Mouse (Mus musculus) layer of hippocampus, postnatal 25 days (tissue): Measurements from ENCODE around the gene Bcas3. TPM values are rescaled to one million over a fixed set of nuclear protein-coding genes. Genes with fewer than 3 reads are reported as not detected.
"Not testable (repeated sequence)": the region's sequence is repeated elsewhere in the genome, so short reads cannot be mapped to it uniquely, and the experiment has no call there.

Experiments
- DNase-seq, 2 experiments: peaks; one replicate each; pipeline ENCODE4 v3.0.0; 2022; ENCODE audit warnings: mixed read lengths in 2 of 2, low spot score in 1 of 2; ENCODE audit errors: extremely low spot score in 1 of 2
- total RNA-seq, 2 experiments: library from RNA; stranded (reverse); gene quantifications; 2 replicates each; pipeline ENCODE4 v1.2.3; 2021

The Bcas3 gene
- total RNA-seq, 2 experiments from 2014 or later = 67.5 to 68.6 TPM

DNA sequence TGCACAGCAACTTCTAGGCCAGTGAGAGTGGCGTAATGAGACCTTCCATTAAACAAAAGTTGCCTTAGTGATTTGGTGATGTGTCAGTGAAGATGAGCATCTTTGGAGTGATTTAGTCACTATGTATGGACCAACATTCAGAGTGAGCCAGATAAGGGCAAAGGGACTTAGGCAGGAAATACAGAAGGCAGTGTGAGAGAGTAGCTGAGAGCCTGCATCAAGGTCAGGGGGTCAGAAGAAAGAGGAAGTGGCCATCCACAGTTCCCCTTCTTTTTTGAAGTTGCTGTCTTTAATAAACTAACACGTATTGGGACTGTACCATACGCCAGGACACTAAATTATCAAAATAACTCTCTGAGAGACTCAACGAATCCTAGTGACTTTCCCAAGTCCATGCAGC, 344.5 kb downstream of the Bcas3 start:
- no peak for DNase-seq

DNA sequence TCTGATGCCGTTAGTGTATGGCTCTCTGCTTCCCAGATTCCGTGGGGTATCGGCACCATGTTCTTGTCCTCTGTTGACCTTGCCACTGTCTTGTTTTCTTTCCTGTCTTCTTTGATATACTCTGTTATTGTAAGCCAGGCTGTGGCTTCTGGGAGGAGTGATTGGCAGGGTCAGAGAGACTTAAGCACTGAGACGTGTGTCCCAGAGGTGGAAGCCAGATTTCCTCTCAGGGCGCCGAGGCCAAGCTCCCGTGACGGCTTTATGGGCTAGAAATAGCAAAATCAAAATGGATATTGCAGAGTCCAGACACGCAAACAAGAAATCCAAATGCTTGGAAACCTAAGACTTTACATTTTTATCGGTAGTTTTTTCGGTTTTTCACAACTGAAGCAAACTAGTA, 345.3 kb downstream of the Bcas3 start:
- no peak for DNase-seq

DNA sequence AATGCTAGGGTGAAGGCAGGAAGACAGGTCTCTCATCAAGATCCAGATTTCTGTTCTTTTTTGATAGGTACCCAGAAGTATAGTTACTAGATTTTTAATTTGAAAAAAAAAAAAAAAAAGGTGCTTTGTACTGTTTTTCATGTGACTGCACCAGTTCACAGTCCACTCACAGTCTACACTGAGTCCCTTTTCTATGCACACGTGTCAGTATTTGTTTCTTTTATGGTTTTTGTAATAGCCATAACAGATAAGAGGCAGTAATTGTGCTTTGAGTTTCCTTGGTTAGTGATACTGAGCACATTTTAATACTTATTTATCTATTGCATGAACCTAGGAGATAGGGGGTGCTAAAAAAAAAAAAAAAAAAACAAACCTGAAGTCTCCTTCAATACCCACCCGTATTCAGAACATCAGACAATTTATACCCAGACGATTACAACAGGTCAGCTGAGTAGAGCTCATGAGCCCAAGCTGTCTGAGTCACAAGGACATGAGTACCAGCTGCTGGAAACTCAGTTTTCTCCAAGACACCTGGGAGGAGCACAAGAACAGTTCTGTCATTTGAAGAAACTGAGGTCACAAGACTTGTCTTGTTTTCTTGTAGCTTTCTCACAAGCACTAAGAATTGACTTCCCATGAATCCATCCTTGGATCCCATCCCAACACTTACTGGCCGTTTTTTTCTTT, 351.2 kb downstream of the Bcas3 start:
- DNase-seq = no peak

DNA sequence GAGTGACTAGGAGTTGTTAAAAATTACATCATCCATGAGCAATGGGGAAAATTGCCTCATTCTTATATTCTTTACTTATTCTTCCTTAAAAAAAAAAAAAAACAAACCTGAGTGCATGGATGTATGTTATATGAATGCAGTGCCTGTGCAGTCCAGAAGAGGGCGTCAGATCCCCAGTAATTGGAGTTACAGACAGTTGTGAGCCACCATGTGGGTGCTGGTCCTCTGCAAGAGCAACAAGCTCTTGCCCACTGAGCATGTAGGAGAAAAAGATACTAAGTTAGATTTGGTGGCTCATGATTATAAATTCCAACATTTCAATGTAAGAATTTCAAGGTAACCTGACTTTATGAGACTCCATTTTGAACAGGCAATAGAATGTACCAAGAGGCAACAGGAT, 353.7 kb downstream of the Bcas3 start:
- DNase-seq = no peak

DNA sequence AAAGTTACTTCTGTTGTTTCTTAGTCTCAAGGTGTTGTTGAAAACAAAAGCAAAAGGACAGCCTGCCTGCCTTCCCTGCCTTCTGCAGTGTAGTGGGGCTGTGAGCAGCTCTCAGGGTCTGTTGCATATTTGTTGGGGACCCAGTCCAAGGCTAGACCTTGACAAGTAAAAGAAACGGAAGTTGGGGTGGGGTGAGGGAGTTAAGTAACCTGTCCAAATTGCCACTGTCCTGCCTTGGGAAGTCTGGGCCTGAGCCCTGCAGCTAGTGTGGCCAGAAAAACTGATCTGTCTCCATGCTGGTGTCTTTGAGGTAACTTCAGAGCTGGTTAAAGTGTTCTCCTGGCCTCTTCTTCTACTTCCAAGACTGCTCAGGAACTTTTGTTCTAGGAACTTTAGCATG, 354.5 kb downstream of the Bcas3 start:
- DNase-seq = no peak

DNA sequence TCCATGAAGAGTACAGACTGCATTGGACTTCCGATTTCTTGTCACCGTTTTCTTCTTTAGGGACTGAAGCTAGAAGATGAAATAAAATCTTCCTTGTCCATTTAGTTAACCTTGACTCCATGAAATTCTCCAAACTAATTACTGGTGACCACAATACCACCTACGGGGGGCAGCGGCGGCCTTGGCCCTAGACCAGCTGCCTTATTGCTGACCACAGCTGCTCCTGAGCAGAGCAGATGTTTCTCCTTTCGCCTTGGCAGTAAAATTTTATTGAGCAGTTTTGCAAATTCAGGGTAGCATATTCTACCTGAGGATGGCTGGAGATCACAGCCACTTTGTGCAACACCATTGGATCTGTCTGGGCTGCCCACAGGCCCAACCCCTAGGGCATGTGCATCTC, 356.2 kb downstream of the Bcas3 start:
- DNase-seq = no peak

DNA sequence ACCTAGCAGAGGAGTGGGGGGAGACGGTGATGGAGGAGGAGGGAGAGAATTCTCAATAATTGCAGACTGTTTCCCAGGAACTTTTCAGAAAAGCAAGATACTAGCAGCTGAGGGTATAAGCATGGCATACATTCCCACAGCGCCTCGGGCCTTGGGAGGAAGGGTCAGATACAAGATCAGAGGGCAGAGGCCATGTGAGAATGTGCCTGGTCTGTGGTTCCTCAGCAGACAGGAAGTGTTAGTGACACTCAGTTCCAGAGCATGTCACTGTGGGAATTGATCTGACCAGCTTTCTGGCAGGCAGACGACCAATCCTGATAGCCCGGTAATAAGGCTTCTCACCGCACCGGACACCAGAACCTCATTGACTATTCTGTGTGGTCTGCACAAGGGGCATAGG, 357.2 kb downstream of the Bcas3 start:
- DNase-seq = no peak

DNA sequence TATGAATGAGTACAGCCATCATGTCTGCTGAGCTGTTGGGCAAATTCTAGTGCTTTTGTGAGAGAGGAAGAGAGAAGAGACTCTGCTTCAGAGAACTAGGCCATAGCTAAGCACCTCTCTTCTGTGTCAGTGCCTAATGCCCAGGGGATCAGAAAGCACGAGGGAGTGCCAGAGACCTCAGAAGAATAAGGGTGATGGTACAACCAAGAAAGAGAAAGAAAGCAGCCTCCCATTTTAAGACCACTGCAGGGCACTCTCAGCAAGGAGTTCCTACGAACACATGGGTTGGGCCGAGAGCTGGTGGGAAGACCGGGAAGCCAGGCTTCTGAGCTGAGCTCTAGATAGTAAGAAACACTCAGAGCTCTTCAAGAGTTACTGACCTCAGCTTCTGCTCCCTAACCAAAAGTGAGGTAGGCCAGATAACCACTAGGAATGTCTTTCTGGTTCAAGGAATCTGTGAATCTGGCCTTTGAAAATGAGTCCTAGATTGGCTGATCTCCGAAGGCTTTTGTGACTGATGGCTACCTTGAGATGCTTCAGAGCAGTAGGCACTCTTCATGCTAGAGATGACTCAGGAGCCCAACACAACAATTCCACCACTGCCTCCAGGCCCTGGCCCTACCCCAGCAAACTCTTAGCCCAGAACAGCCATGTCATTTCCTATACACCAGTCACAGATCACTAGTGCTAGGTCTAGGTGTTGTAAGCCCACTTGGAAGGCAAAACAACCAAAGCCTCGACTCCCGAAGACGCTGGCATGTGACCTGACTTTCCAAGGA, 359.2 kb downstream of the Bcas3 start:
- DNase-seq = no peak

DNA sequence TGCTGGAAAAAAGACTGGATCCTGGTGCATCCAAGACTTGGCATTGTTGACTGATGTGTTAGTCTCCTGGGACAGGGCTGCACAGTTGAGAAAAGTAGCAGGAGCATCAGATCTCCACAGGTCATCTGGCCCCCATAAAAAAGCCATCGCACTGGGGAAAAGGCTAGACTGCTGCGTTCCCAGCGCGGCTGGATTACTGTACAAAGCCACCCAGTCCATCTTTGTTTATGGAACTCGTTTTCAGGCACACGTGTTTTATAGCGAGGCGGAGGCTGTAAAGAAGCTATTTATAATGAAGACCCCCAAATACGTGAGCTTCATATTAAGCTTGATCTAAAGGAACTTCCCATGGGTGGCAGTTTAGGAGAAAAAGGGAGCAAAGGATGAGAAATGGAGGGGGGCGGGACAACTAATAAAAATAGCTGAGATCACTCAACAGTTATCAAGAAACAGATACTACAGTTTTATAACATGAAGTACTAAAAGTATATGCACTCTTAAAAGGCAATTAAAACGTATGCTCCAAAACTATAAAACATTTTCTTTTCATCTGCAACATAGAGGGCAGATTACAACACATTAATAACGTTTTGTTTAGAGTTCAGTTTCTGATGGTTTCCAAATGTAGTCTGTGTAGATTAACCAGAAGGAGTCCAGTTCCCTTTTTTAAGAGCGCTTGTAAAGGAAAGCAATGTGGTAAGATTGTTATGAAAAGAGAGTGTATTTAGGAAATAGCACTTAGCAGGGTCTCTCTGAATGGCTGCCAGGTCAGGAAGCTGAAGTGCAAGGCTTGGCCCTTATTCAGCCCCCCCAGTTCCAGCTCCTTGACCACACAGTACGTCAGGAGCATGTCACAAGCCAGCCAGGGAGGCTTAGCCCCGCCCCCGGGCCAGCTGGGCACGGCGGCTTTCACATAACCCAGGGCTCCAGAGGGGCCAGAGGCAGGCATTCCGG, 360.2 kb downstream of the Bcas3 start:
- DNase-seq = no peak

DNA sequence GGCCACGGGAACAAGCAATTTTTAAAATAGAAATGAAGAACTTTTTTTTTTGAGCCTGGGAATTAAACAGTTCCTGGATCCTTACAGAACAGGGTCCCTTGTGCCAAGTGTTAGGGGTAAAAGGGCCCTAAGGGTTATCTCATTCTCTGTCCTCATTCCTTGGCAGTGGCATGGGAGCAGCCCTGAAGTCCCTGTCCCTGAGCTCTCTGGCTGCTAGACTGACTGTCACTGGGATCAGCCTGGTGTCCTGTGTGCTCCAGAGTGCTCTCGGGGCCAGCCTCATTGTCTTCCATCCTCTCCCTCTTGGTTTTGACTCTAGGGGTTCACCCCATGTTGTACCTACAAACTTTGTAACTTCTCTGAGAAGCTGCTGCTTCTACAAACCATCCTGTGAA, 360.8 kb downstream of the Bcas3 start:
- DNase-seq = no peak

DNA sequence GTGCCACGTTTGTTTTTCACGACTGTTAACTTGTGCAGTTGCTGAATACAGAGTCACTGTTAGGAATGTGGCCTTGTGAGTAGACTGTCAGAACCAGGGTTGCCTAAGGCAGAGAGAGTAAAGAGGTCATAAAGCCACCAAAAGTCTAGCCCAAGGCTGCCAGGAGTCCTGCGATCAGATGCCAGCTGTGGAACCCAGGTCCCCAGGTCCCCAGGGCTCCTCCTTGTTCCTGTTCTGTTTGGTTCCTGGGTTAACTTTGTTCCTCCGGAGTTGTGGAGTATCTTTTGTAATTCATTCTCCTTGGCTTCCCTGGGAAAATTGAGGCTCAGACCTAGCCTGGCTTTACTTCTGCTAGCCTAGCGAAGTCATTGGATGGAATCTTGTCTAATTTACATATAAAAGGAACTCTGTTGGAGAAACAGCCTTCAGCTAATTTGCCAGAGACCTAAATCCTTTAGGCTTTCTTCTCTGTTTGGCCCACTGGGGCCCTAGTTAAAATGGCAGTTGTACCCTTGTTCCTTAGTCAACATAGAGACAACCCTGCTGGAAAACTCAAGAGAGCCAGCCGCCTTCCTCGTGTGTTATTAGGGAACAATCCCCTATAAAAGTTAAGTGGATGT, 361.5 kb downstream of the Bcas3 start:
- DNase-seq = no peak

DNA sequence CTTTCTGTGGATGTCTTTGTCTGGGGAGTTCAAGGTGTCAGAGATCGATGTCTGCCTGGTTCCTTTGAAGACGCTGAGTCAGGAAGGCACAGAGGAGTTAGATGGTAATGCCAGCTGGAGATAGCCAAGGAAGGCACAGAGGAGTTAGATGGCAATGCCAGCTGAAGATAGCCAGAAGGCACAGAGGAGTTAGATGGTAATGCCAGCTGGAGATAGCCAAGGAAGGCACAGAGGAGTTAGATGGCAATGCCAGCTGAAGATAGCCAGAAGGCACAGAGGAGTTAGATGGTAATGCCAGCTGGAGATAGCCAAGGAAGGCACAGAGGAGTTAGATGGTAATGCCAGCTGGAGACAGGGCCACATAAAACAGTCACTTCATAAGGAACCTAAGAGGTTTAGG, 363.8 kb downstream of the Bcas3 start:
- DNase-seq = not testable (repeated sequence)

DNA sequence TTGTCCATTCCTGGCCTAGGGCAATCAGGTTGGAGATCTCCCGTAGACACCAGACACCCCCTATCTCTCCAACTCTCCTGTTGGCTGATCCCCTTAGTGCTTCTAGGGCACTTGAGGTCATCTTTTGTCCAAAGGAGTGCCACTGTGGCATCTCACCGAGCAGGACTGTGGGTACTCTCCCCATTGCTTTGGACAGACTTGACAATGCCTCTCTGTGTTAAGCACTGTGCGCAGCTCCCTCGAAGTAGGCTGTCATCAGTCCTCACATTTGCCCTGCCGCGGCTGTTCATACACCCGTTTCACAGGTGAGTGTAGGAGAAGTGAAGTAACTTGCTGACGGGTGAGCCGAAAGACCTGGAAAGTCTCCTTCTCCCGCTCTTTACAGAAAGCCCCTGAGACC, 366.1 kb downstream of the Bcas3 start:
- DNase-seq = no peak

DNA sequence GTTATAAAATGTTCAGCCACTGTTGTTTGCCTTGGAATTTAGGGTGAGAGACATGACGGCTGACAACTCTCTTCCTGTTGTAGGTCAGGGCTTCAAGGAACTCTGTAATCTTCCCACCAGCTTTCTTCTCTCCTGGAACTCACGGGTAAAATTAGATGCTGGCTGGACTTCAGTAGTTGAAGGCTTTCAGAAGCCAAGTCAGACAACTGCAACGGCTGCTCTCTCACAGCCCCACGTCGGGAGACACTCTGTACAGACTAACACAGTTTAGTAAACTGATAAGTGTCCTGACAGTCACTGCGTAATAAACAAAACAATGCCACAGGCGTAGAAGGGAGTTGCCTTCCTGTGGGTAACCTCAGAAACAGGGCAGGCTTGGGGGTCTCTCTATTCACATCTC, 366.8 kb downstream of the Bcas3 start:
- no peak for DNase-seq

DNA sequence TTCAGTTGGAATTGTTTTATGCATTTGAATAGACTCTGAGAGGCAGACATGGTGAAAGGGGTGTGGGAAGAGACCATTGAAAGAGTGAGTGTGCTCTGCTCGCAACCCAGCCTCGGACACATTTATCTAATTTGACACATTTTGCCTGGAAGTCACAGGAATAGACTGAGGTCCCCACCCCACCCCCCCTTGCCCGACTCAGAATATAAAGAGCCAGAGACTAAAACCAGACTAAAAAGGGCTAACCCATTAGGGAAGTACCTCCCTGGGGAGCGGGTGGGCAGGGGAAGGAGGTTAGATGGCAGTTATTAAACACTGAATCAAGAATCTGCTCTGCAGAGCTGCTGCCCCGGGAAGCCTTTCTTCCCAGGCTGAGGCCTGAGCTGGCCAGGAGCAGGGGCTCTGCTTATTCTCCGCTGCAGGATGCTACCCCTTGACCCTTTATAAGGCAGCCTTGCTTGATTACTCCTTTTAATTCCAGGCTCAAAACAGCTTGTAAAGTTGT, 367.4 kb downstream of the Bcas3 start:
- no peak for DNase-seq

DNA sequence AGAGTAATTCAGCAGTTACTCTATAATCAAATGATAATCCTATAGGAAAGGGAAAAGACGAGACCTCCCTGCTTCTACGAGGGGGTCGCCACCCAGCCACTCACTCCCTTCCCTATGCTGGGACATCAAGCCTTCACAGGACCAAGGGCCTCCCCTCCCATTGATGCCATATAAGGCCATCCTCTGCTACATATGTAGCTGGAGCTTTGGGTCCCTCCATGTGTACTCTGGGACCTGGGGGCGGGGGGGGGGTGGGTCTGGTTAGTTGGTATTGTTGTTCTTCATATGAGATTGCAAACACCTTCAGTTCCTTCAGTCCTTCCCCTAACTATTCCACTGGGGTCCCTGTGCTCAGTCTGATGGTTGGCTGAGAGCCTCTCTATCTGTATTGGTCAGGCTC, 369.0 kb downstream of the Bcas3 start:
- no peak for DNase-seq

DNA sequence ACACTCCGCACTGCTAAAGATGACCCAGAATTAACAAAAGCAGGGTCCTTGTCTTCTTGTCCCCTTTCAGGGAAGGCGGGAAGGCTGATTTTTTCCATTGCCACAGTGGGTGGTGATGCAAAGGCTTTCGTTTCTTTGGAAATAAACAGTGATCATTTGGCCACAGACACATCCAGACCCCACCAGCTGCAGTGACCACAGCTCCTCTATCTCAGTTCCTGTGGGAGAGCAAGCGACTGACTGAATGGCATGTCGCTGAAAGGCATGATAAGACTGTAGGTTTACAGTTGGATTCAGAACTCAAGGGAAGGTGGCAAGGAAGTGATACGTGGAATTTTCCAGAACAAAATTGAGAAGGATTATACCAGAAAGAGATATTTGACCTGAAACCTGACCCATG, 371.2 kb downstream of the Bcas3 start:
- no peak for DNase-seq

DNA sequence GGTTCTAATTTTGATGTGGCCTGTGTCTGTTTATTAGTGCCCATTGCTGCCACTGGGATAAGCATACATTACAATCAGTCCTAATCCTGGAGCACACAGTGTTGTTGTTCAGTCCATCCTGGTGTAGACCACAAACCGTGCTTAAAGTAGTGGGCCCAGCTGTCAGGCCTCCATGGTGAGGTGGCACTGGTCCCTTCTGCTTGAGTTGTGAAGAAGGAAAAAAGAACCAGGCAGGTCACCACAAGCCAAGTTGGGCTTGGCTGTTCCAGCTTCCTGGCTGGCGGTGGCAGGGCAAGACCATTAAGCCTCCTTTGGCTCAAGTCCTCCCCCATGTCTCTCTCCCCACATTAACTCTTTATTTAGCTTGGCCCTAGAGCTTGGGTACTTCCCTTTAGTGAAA, 376.8 kb downstream of the Bcas3 start:
- no peak for DNase-seq

DNA sequence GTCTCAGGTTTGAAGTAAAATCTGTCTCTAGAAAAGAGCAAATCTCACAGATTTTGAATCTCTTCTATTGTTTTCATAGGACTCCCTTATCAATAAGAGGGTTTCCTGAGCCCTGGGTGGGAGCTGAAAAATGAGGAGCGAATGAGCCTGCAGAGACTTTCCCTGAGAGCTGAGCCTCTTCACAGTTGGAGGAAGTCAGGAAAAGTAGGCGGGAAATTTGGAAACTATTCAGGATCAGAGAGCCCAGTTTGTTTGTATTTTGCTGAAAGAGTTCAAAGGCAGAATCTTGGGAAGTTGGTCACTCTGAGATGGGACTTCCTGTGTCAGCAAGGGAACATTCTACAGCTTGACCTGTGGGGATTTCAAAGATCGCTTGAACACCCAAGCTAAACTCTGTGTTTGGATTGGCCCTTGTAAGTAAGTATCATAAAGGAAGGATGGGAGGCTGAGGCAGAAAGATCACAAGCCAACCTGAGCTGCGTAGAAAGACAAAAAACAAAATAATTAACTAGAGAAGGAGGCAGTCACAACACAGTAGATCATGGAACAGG, 379.6 kb downstream of the Bcas3 start:
- DNase-seq = no peak

DNA sequence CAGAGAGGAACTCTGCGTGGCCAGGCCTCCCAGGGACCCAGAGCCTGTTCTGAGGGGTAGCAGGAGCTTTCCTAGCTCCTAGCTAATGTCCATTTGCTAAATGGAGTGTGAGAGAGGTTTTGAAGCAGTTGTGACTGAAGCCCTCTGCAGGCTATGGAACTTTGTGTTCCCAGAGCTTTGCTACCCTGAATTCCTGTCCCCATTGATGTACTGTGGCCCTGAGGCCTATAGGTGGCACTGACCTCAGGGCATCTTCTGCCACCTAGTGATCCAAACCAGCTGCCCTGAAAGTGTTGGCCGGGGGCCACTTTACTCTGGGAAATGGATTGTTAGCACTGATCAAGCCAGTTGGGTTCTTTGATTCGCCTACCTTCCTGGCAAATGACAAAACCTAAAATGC, 380.6 kb downstream of the Bcas3 start:
- DNase-seq = no peak
